Mouse (Mus musculus) bone marrow macrophage, adult 2 months (primary cell): Measurements from ENCODE around the gene Dapl1. TPM values are rescaled to one million over a fixed set of nuclear protein-coding genes. Genes with fewer than 3 reads are reported as not detected.

ENCODE experiments used
- H3K27ac ChIP-seq: 2 replicates; pipeline ENCODE4 v1.5.1; 2012; ENCODE audit warnings: low read depth, low read length; ENCODE audit not compliant: insufficient read depth
- H3K4me1 ChIP-seq: 2 replicates; pipeline ENCODE4 v1.6.1; 2012; ENCODE audit warnings: low read length; ENCODE audit not compliant: control insufficient read depth, insufficient read depth
- H3K4me3 ChIP-seq: 2 replicates; pipeline ENCODE4 v1.5.1; 2012; ENCODE audit warnings: mild to moderate bottlenecking, low read length, moderate library complexity; ENCODE audit not compliant: insufficient read depth
- CTCF ChIP-seq: IDR thresholded peaks from 2 replicates; pipeline ENCODE4 v1.5.1; 2012; ENCODE audit warnings: low read depth, mild to moderate bottlenecking, low read length, moderate library complexity
- POLR2A ChIP-seq: IDR thresholded peaks from 2 replicates; pipeline ENCODE4 v1.6.1; 2012; ENCODE audit warnings: mild to moderate bottlenecking, low read depth, low read length, borderline replicate concordance
- polyA plus RNA-seq: library from polyadenylated mRNA; stranded (reverse); fragments of >200 nt; gene quantifications from 2 replicates; pipeline ENCODE4 v1.2.4, GENCODE M21; 2012; ENCODE audit not compliant: missing spikeins, insufficient read depth, insufficient read length

Gene Dapl1
- polyA plus RNA-seq, 1 experiment: not detected

- no peaks in the 10 kb centered on the region for H3K4me1 ChIP-seq
- TF ChIP-seq POLR2A (no peak), CTCF (no peak)
- no peak overlapping the region for H3K4me3 ChIP-seq
- H3K27ac ChIP-seq: no peak overlapping the region
Measured at GRCm38 (mm10) chr2:59470326-59471031, 14.0 kb upstream of the Dapl1 start.

GRCm38 (mm10) chr2:59471051-59471948 lies 13.2 kb upstream of the Dapl1 start:
- H3K4me3 ChIP-seq: no peak overlapping the region
- TF ChIP-seq POLR2A (no peak), CTCF (no peak)
- no peak overlapping the region for H3K27ac ChIP-seq
- no peaks in the 10 kb centered on the region for H3K4me1 ChIP-seq

GRCm38 (mm10) chr2:59474336-59474735 lies 10.1 kb upstream of the Dapl1 start:
- Histone ChIP-seq H3K4me3 (no peak overlapping the region), H3K27ac (no peak overlapping the region)
- TF ChIP-seq POLR2A (no peak), CTCF (no peak)

GRCm38 (mm10) chr2:59485080-59485479 lies 627 bp downstream of the Dapl1 start:
- TF ChIP-seq CTCF (no peak), POLR2A (no peak)
- Histone ChIP-seq H3K4me3 (no peak overlapping the region), H3K4me1 (no peaks in the 10 kb centered on the region), H3K27ac (no peak overlapping the region)

More at GRCm38 (mm10) chr2:59474336-59474735, 10.1 kb upstream of the Dapl1 start:
- no peaks in the 10 kb centered on the region for H3K4me1 ChIP-seq

GRCm38 (mm10) chr2:59485657-59486056 lies 1.2 kb downstream of the Dapl1 start:
- Histone ChIP-seq H3K4me3 (no peak overlapping the region), H3K4me1 (no peaks in the 10 kb centered on the region), H3K27ac (no peak overlapping the region)
- TF ChIP-seq CTCF (no peak), POLR2A (no peak)

- H3K4me3 ChIP-seq: no peak overlapping the region
- H3K27ac ChIP-seq: no peak overlapping the region
- TF ChIP-seq POLR2A (no peak), CTCF (no peak)
- no peaks in the 10 kb centered on the region for H3K4me1 ChIP-seq
Measured at GRCm38 (mm10) chr2:59486196-59486845, 1.9 kb downstream of the Dapl1 start.

GRCm38 (mm10) chr2:59488235-59488634 lies 3.8 kb downstream of the Dapl1 start:
- Histone ChIP-seq H3K4me1 (peaks cover under 1% of the 10 kb centered on the region; the same call in 1 of the 2 replicates), H3K4me3 (no peak overlapping the region), H3K27ac (no peak overlapping the region)
- TF ChIP-seq CTCF (no peak), POLR2A (no peak)

GRCm38 (mm10) chr2:59490353-59490752 lies 5.9 kb downstream of the Dapl1 start:
- TF ChIP-seq POLR2A (no peak), CTCF (no peak)
- no peak overlapping the region for H3K27ac ChIP-seq
- no peak overlapping the region for H3K4me3 ChIP-seq
- peaks cover 7% of the 10 kb centered on the region; the same call in 1 of the 2 replicates for H3K4me1 ChIP-seq

GRCm38 (mm10) chr2:59493445-59494085 lies 9.1 kb downstream of the Dapl1 start:
- H3K4me3 ChIP-seq: no peak overlapping the region
- H3K4me1 ChIP-seq: peaks cover 7% of the 10 kb centered on the region; the same call in 1 of the 2 replicates
- TF ChIP-seq CTCF (no peak), POLR2A (no peak)
- H3K27ac ChIP-seq: no peak overlapping the region

GRCm38 (mm10) chr2:59499146-59499545 lies 14.7 kb downstream of the Dapl1 start:
- no peak for TF ChIP-seq CTCF
- TF ChIP-seq POLR2A: no peak
- H3K4me3 ChIP-seq: no peak overlapping the region

More at GRCm38 (mm10) chr2:59499146-59499545, 14.7 kb downstream of the Dapl1 start:
- Histone ChIP-seq H3K4me1 (no peaks in the 10 kb centered on the region), H3K27ac (no peak overlapping the region)
